Mouse (Mus musculus): ENCODE data around the gene Rhox2a.
"Not testable (repeated sequence)": the region's sequence is repeated elsewhere in the genome, so short reads cannot be mapped to it uniquely, and the experiment has no call there.

Gene Rhox2a

GRCm38 (mm10) chrX:37244676-37245075, at the start of gene Rhox2a:
Gene Rhox2a (plus strand): TSS chrX:37244976.
- DNase-seq (ENCODE audit: low spot score) = not testable (repeated sequence)

GRCm38 (mm10) chrX:37198676-37199075, 46.1 kb upstream of the Rhox2a start:
- DNase-seq (ENCODE audit: low spot score) = no peak

GRCm38 (mm10) chrX:37210941-37211340, 33.8 kb upstream of the Rhox2a start, which contains the start of gene Gm9:
Gene Gm9 (minus strand): TSS chrX:37211041.
- DNase-seq (ENCODE audit: low spot score) = no peak

GRCm38 (mm10) chrX:37222158-37222557, 22.6 kb upstream of the Rhox2a start, which contains the start of gene Rhox1:
Gene Rhox1 (minus strand): TSS chrX:37222258.
- DNase-seq (ENCODE audit: low spot score) = not testable (repeated sequence)

DNA sequence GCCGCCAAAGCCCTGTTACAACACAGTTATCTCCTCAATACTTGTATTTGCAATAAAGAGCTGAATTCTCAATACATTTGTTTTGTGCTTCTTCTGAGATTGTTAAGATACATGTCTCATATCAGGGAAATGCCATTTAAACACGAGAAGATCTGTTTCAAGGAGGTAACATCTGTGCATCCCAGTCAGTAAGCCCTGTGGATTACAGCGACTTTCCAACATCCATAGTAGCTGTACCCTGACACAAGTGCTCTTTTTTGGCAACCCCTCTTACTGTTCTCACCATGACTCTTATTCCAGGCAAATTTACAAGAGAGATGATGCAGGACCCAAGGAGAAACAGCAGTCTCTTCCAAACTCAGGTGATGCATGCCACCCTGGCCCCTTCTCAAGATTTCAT, 4.8 kb downstream of the Rhox2a start, which contains the start of gene Rhox3a:
Gene Rhox3a, plus strand, starts transcription at position 301 of the 400 bp plus-strand sequence.
- not testable (repeated sequence) for DNase-seq (ENCODE audit: low spot score)

- DNase-seq (ENCODE audit: low spot score) = not testable (repeated sequence)
These were observed 20.3 kb downstream of the Rhox2a start, which contains the start of gene Rhox4a for GRCm38 (mm10) chrX:37265038-37265437. Gene Rhox4a (plus strand): TSS chrX:37265338.
